Mouse (Mus musculus) A20 (cell line): ENCODE results near the gene C1qc.

Experiments used
- DNase-seq: peaks from one replicate; pipeline ENCODE4 v3.0.0-alpha.2; 2011; ENCODE audit warnings: low read depth, low spot score

The C1qc gene

DNA sequence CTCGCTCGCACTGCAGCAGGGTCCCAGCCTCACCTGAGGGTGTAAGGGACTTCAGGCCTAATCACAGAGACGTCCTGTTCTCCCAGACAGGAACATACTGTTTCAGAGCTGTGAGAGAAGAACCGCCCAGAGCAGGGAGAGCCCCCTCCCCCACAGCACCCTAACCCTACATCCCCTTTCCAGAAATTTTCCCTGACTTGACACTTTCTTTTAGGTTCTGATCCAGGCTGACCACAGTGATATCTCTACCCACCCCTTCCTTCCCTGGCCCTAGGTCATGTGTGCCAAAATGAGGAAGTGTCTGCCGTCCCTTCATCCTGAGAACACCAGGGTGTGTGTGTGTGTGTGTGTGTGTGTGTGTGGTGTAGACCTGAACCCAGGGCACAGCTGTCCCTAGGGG is at the start of gene C1qc:
TSS of gene C1qc (minus strand) at position 255 of the 400 bp plus-strand sequence.
- DNase-seq: peak; percentile 33

DNA sequence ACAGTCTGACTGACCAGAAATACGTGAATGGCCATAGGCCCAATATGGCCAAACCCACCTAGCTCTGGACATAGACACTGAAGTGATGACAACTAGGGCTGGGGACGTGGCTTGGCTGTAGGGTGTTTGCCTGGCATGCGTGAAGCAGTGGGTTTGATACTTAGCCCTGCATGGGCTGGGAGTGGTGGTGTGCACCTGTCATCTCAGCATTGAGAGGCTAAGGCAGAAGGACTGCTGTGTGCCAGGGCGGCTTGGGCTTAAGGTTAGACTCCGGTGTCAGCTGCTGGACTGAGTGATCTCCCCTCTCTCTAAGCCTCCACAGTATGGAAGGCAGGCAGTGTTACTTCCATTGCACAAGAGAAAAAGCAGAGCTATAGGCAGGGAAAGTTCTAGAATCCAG is 45.1 kb upstream of the C1qc start:
- no peak for DNase-seq

DNA sequence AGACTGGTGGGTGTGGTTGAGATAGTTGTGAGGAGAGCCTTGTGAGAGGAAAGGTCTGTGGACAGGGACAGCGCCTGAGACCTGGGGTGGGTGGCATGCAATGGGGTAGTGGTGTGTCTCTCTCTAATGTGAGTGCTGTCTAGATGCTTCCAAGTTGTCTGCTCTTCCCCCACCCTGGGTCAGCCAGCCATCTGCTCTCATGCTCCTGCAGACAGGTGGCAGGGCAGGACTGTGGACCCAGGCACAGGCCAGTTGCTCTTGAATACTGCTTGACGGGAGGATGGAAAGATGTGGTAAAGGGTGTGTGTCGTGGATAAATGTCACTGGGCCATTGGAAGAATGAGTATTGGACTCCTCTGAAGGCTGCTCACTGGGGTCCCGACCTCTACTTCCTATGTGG is 44.5 kb upstream of the C1qc start:
- no peak for DNase-seq

DNA sequence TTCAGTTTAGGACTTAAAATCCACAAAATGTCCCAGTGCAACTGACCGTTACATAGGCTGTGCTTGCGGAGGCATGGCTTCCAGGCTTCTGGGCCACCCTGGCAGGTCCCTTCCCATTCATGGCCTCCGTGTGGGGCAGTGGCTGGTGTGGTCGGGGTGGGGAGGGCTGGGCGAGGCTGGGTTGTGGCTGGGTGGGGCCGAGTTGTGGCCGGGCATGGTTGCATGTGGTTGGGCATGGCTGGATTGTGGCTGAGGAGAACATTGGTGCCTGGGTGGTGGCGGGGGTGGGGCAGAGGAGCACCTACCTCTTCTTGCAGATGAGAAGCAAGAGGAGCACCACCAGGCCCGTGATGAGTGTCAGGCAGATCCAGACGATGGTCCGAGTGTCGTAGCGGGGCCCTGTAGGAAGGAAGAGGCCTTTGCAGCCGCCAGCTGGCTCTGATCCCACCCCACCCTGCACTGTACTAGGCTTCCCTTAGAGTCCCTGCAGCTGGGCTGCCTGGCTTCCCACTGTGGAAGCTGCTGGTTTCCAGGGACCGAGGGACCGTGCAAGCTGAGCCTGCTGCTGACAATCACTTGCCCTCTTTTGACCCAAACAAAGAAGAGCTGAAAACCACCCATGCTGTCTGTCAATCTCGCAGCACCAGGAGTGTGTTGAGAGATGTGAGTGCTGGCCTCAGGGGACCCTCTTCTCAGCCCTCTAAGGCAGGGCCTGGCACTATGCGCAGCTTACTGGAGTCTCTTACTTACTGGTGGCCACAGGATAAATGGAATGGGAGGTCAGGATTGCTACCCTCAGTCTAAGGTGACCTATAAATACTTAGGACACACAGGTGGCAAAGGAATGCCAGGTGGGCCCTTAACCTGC is 42.1 kb upstream of the C1qc start:
- DNase-seq: no peak

DNA sequence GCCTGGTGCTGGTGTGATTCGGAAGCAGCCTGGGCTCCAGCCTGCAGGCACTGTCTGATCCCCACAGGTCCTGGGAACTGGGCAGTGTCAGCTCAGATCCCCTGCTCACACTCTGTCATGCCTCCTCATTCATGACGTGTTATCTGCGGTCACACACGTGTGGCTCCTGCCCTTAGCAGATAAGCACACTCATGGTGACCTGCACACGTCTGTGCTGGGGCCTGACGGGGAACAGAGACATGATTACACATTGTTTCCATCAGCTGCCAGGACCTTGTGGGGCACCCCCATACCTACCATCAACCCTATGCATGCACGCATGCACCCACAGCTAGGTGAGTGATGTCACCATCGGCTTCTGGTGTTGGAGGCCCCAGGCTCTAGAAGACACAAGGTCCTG is 37.6 kb upstream of the C1qc start:
- DNase-seq: no peak

DNA sequence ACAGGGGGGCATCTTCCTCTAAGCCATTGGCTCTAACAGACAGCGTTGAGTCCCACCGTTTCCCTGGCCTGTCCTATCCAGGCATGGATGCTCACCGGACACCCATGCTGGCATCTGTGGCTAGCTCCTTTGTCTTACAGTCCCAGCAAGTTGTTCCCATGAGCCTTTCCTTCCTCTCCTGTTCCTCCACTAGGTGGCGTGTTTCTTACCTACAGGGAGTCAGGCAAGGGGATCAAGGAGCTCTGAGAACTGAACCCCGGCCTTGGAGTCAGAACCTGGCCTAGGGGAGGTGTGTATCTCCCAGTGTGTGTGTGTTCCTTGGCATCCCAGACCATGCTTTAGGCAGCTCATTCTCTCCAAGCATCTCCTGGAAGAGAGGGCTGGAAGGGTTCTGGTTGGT is 36.1 kb upstream of the C1qc start:
- DNase-seq: peak; percentile 54

DNA sequence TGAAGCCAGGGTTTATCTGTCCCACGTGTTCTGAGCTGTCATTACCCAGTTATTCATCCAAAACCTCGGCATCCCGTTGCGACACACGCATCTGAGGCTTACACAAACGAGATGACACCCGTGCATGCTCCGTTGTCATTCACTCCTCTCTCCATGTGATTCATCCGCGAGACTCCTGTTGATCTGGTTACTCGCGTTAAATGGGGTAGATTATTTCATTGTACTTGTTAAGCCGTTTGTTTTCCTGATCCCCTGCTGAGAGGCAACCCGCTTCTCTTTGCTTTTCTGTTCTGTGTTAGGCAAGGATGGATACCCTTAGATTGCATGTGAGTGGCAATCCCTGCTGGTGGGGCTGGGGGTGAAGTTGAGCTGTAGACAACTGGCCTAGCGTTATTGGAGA is 32.9 kb upstream of the C1qc start:
- no peak for DNase-seq

DNA sequence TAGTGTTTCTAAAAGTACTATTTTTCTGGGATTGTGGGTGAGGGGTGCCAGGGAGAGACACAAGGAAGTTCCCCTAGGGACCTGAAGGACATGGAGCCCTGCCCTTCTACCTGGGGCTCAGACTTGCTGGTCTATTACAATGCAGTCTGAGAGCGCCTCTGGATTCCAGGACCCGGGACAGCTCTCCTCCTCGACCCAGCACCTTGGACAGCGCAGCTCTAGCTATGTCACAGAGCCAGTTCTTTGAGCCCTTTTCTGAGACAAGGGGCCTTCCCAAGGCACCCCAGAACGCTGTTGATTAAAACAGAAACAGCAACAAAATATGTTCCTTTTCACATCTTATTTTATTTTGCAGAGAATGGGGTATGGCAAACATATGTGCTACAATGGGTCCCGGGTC is 31.7 kb upstream of the C1qc start:
- DNase-seq: peak; percentile 56

DNA sequence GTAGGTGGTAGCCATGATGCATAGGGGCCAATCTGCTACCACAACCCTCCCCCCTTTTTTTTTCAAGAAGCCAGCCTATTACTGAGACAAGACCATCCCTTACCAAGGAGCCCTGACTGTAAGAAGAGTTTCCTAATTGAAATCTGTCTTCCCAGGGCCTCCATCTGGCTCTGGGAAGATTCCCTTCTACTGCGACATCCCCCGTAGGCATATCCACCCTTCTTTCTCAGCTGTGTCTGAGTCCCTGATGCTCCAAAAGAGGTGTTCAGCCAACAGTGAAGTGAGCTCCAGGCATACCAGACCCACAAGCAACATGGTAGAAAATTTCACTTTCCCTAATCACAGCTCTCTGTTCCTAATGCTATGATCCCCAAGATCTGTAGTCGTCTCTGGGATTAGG is 26.7 kb upstream of the C1qc start:
- no peak for DNase-seq

DNA sequence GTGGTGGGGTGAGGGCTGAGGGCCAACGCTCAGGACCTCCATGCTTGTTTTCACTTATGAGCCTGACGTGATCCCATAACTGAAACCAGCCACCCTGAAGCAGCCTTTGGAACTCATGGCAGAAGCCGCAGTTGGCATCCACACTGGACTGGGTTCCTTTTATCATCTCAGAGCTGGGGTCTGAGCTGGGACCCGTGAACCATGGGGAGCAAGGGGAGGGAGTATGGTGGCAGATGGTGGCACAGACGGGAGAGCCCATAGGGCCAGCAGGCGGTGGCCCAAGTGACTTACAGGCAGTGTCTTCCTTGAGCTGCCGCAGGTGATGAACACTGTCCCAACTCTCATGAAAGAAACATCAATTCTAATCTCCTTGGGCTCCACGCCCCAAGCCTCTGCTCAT is 26.0 kb upstream of the C1qc start:
- DNase-seq: no peak

DNA sequence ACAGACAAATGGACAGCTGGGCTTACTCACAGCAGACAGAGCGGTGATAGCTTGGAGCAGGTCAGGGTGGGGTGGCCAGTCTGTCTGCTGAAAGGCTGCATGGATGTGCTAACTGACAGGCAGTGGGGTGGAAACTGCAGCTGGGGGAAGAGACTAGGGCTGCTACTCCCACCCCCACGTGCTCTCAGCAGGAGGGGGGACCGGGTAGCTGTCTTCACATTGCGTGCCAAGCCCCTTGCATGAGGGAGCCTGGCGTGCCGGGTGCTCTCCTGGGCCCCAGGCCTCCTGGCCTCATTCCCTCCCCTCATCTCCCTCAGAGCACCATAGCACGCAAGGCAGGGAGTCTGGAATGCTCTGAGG is 24.3 kb upstream of the C1qc start:
- no peak for DNase-seq

DNA sequence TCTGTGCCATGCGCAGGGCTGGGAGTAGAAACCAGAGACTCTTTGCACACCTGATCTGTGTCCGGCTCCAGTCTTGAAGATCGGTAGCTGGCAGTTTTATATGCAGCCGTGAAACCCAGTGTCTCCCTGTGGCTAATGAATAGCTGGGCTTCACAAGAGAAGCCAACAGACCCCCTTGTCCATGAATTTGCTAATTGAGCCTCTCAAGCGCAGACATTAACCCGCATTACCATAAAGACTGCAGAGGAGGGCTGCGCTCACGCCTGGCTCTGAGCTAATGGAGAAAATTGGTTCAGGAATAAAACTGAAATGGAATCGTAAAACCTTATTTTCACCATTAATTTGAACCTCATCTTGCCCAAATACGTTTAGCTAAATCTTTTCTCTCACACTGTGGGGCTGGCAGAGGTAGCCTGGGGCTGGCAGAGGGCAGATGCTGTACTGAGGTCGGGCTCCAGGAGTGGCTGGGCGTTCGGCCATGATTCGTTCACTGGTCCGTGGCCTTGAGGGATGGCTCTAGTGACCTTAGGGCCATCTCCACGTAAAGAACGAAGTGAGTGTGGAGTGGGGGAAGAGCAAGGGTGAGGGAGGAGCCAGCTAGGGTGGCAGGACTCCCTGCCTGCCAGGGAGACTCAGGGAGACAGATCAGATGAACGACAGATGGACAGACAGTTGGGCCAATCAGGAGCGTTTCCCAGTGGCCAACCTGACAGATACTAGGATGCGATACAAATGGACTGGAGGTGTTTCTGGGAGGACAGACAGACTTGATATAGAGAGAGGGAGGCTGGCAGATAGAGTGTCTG is 23.7 kb upstream of the C1qc start:
- DNase-seq: no peak

DNA sequence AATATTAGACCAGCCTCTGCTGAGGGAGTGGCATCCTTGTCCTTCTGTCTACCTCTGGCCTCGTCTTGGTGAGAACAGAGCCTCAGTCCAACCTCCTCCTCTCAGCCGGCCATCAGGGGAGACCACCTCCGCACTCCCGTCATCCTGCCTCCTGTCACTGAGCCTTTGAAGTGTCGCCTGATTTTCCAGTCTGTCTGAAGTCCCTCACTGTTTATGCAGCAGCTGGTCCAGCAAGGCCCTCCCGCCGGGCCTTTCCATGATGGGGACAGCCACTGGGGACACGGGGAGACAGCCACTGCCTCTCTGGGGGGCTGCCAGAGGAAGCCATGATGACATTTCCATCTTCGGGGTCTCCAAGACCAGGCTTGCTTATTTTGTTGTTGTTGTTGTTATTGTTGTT is 20.0 kb upstream of the C1qc start:
- no peak for DNase-seq

DNA sequence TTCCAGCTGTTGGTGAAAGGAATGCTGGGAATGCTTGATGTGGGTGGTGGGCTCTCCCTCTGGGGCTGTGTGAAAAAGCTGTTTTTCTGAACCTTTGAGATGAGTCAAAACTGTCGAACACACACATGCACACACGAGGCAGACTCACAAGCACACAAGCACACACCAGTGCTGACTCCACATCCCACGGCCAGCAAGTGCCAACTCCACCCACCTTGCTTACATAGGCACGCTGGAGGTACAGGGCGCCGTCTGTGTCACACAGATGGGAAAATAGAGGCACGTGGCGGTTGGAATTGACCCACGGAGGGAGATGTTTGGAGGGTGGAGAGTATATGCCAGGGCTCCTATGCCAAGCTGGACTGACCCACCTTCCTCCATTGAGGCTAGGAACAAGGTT is 18.9 kb upstream of the C1qc start:
- DNase-seq: no peak

DNA sequence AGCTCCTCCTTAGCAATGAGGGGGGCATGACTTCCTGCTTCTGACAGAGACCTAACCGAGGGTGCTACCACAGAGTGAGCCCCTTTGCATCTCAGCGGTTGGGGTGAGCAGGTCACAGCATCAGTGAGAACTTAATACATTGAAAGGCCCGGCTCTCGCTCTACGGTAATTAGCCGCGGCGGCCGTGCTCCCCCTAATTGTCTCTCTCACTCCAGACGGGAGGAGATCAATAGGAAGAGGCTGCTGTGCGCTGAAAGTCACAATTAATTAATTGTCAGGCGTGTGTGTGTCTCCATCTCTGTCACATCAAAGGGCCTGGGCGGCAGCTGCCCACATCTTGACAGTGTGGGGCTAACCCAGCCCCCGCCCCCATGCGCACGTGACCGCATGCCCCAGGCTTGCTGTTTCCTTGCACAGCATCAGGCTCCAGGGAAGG is 18.4 kb upstream of the C1qc start:
- DNase-seq: no peak

DNA sequence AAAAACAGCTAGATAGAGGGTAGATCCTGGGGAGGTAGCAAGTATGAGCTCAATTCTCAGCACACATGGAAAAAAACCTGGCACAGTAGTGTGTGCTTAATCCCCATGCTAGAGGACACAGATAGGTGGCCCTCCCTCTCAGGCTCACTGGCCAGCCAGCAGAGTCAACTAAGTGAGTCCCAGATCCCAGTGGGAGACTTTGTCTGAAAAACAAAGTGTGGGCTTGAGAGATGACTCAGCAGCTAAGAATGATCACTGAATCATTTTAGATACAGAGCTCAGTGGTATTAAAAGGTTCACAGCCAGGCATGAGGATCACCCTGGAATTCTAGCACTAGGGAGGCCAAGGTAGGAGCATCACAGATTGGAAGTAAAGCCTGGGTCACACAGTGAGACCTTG is 14.9 kb upstream of the C1qc start:
- DNase-seq: no peak

DNA sequence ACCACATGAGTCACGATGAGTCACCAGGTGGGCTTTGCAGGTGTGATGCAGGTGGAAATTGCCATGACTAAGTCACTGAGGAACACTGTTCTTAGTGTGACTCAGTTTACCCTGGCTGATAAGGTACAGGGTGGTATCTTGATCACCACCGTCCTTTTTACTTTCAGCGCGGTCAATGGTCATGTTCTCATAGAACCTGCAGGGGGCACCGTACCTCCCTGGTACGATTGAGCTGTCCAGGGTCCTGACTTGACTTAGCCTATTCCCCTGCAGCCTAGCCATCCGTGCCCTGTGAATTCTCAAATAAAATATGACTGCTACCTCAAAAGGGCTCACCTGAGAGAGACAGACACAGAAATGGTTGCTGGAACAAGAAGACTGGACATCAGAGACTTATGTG is 14.2 kb upstream of the C1qc start:
- DNase-seq: peak; percentile 68

DNA sequence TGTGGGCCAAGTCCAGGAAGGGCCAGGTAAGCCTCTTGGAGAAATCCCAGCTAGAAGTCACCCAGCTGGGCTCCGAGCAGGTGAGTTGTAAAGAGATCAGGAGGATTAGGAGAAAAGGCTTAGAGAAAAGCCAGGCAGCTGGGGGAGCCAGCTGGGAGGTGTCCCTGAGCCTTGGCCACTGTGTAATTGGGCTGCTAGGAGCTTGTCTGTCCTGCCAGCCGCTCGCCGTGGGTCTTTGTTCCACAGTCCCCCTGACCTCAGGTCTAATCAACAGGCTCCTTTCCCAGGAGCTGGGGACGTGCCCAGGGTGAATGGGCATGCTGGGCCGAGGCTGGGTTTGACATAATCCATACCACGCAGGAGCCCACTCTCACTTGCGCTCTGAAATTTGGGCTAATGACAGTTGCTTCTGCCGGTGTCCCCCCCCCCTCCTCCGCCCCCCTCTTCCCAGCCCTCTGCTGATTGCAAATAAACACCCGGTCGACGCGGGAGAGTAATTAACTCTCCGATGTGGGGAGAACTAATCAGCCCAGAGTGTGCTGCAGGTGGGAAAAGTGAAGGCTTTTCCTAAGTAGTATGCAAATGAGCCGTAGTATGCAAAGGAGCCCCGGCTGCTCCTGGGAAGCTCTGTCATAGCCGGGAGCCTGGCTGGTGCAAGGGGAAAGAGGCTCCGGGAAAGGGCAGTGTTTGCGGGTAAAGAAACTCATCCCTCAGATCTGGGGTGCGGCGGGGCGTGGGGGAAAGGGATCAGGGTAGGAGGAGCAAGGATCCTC is 12.1 kb upstream of the C1qc start:
- DNase-seq: no peak

DNA sequence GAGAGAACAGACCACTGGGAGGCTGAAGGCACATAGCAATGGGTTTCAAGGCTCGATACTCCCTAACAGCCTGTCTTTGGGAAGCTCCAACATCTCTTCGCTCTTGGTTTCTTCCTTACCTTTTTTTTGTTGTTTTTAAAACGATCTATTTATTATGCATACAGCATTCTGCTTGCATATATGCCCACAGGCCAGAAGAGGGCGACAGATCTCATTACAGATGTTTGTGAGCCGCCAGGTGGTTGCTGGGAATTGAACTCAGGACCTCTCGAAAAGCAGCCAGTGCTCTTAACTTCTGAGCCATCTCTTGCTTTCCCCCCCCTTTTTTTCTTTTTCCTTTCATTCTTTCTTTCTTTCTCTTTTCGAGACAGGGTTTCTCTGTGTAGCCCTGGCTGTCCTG is 6.3 kb upstream of the C1qc start:
- DNase-seq: peak; percentile 38

DNA sequence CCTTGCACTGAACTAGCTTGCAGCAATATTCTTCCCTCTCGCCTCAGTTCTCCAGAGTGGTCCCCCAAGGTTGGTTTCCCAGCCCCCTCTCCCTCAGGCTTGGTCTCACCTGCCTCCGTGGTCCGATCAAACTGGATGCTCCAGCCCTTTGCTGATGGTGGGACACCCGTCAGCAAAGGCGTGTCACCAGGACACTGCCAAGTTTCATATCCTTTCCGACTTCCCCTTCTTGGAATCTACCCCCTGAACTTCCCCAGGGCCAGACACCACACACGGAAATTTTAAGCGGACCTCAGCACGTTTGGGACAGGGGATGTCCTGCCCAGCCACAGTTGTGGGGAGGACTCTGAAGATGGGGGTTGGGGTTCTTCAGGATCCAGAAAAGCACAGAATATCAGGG is 5.8 kb upstream of the C1qc start, which contains the start of gene C1qa:
TSS of gene C1qa (minus strand) at position 167 of the 400 bp plus-strand sequence.
- no peak for DNase-seq

DNA sequence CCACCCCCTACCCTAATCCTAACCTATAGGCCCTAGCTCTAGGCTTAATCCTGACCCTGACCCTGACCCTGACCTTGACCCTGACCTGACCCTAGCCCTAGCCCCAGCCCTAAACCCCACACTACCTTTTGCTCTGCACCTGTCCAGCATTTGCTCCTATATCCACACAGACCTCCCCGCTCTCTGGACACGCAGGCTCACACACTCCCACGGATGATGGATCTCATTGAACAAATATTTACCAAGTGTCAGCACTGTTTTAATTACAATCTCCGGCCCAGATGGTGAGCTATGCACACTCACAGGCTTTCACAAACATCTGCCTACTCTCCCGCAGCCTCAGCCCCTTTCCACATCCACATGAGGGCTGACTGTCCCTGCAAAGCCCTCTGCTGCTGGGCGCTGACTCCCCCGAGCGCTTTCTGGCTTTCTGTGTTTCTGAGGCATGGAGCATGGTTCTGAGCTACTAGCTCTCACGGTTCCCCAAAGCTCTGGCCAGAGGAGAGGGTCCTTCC is 5.3 kb upstream of the C1qc start:
- DNase-seq: no peak

DNA sequence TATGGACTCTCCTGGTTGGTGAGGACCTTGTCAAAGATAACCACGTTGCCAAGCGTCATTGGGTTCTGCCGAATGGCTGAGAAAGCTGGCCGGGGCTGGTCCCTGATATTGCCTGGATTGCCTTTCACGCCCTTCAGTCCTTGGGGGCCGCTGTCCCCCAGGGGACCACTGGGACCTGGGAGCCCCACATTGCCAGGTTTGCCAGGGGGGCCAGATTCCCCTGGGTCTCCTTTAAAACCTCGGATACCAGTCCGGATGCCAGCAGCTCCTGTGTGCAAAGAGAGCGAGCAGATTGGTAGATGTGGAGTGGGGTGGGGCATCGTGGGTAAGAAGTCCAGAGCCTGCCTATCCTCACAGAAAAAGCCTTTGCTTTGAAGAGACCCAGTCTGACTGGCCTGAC is 3.6 kb upstream of the C1qc start:
- DNase-seq: no peak
